Mouse (Mus musculus) bone marrow macrophage, adult 2 months (primary cell): Measurements from ENCODE around the gene 2010300C02Rik. TPM values are rescaled to one million over a fixed set of nuclear protein-coding genes. Genes with fewer than 3 reads are reported as not detected.
"Not testable (repeated sequence)": the region's sequence is repeated elsewhere in the genome, so short reads cannot be mapped to it uniquely, and the experiment has no call there.

Experiments used
- H3K27ac ChIP-seq: 2 replicates; pipeline ENCODE4 v1.5.1; 2012; ENCODE audit warnings: low read depth, low read length; ENCODE audit not compliant: insufficient read depth
- H3K4me1 ChIP-seq: 2 replicates; pipeline ENCODE4 v1.6.1; 2012; ENCODE audit warnings: low read length; ENCODE audit not compliant: control insufficient read depth, insufficient read depth
- H3K4me3 ChIP-seq: 2 replicates; pipeline ENCODE4 v1.5.1; 2012; ENCODE audit warnings: mild to moderate bottlenecking, low read length, moderate library complexity; ENCODE audit not compliant: insufficient read depth
- CTCF ChIP-seq: IDR thresholded peaks from 2 replicates; pipeline ENCODE4 v1.5.1; 2012; ENCODE audit warnings: low read depth, mild to moderate bottlenecking, low read length, moderate library complexity
- POLR2A ChIP-seq: IDR thresholded peaks from 2 replicates; pipeline ENCODE4 v1.6.1; 2012; ENCODE audit warnings: mild to moderate bottlenecking, low read depth, low read length, borderline replicate concordance
- polyA plus RNA-seq: library from polyadenylated mRNA; stranded (reverse); fragments of >200 nt; gene quantifications from 2 replicates; pipeline ENCODE4 v1.2.4, GENCODE M21; 2012; ENCODE audit not compliant: missing spikeins, insufficient read depth, insufficient read length

2010300C02Rik gene
- polyA plus RNA-seq, 1 experiment = 0.20 TPM

- Histone ChIP-seq H3K27ac (no peak overlapping the region), H3K4me1 (peaks cover 4% of the 10 kb centered on the region), H3K4me3 (no peak overlapping the region)
- TF ChIP-seq POLR2A (no peak), CTCF (no peak)
Observed at GRCm38 (mm10) chr1:37729353-37729752, 9.5 kb upstream of the 2010300C02Rik start.

DNA sequence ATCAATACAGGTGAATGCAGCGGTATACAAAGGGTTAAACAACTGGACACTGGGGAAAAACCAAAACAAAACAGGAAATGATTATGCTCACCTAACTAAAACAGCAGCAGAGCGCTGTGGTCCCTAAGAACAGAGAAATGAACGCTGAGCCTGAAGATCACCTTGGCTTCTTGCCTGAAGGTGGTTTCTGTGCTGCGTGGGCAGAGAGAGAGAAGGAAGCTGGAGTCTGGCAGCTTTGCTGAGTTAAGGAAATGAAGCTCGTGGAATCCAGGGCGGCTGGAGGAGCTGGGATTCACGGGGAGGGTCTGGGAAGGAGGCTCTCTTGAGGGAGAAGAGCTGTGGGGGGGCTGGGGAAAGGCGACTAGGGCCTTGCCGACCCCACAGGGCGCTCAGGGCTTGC lies 8.2 kb upstream of the 2010300C02Rik start:
- H3K4me3 ChIP-seq = no peak overlapping the region
- 0 out of 2 replicates have a peak, but pooled peaks cover 2% of the 10 kb centered on the region for H3K4me1 ChIP-seq
- H3K27ac ChIP-seq = no peak overlapping the region
- TF ChIP-seq CTCF = no peak
- TF ChIP-seq POLR2A = no peak

- Histone ChIP-seq H3K4me1 (0 out of 2 replicates have a peak, but pooled peaks cover 2% of the 10 kb centered on the region), H3K27ac (no peak overlapping the region), H3K4me3 (no peak overlapping the region)
- TF ChIP-seq POLR2A (no peak), CTCF (no peak)
Observed at GRCm38 (mm10) chr1:37727186-37727585, 7.3 kb upstream of the 2010300C02Rik start.

GRCm38 (mm10) chr1:37726426-37726825 lies 6.5 kb upstream of the 2010300C02Rik start:
- 0 out of 2 replicates have a peak, but pooled peaks cover 2% of the 10 kb centered on the region for H3K4me1 ChIP-seq
- TF ChIP-seq CTCF (no peak), POLR2A (no peak)

GRCm38 (mm10) chr1:37725880-37726279 lies 6.0 kb upstream of the 2010300C02Rik start:
- H3K4me1 ChIP-seq = peaks cover 5% of the 10 kb centered on the region
- H3K4me3 ChIP-seq = no peak overlapping the region
- TF ChIP-seq POLR2A (no peak), CTCF (no peak)

More at GRCm38 (mm10) chr1:37726426-37726825, 6.5 kb upstream of the 2010300C02Rik start:
- Histone ChIP-seq H3K4me3 (no peak overlapping the region), H3K27ac (no peak overlapping the region)

GRCm38 (mm10) chr1:37721092-37721491 lies 1.2 kb upstream of the 2010300C02Rik start:
- no peak overlapping the region for H3K27ac ChIP-seq
- TF ChIP-seq CTCF (no peak), POLR2A (no peak)
- H3K4me3 ChIP-seq = no peak overlapping the region
- H3K4me1 ChIP-seq = peaks cover 7% of the 10 kb centered on the region

More at GRCm38 (mm10) chr1:37725880-37726279, 6.0 kb upstream of the 2010300C02Rik start:
- no peak overlapping the region for H3K27ac ChIP-seq

DNA sequence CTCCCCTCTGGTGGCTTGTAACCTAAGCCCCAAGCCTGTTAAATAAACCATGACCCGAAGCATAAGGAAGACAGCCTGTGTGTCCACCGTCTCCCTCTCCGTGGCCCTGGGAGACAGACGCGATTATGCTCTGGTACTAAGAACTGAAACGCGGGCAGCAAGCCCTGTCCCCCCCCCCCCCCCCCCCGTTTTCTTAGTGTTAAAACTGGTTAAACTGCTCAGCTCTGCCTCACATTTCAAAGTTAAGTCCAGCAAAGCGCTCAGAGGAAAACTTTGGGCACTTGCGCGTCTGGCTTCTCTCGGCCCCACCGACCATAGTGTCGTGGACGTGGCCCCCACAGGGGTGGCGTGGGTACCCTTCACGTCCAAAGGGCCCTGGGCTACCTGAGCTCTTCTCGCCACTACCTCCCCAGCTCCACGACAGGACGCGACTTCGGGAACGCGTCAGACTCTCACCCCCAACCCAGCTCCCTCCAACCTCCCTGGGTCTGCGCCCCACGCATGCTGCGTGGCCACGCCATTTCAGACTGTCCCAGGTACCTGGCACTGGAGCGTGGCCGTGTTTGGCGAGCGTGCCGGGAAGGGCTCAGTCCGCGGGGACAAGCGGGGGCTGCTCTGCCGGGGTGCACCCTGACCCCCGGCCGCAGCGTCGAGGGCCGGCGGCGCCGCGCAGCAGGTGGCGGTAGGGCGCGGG lies 708 bp downstream of the 2010300C02Rik start:
- TF ChIP-seq CTCF (no peak), POLR2A (no peak)
- Histone ChIP-seq H3K4me1 (peaks cover 6% of the 10 kb centered on the region), H3K27ac (no peak overlapping the region), H3K4me3 (peak overlapping the region; percentile 81)

DNA sequence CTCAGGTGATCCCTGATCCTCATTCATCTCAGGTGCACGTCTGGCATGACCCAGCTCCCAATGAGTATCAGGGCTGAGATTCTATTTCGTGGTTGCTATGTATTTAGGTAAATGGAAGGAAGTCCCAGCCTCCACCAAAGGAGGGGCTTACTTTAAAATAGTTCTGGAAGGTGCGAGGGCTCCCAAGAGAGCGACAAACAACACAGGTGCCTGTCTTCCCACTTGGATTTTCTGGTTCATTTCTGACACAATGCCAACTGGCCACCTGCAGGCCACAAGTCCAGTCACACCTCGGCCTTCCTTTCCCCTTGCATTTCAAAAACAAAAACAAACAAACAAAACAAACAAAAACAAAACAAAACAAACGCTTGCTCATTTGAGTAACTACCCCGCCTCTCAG lies 1.4 kb downstream of the 2010300C02Rik start:
- TF ChIP-seq CTCF (no peak), POLR2A (no peak)
- H3K4me1 ChIP-seq = peaks cover 6% of the 10 kb centered on the region
- no peak overlapping the region for H3K27ac ChIP-seq
- H3K4me3 ChIP-seq = no peak overlapping the region

- H3K4me1 ChIP-seq = peaks cover 6% of the 10 kb centered on the region
- H3K4me3 ChIP-seq = no peak overlapping the region
- no peak overlapping the region for H3K27ac ChIP-seq
- TF ChIP-seq CTCF = no peak
- TF ChIP-seq POLR2A = no peak
Observed at GRCm38 (mm10) chr1:37717415-37718195, 2.3 kb downstream of the 2010300C02Rik start.

DNA sequence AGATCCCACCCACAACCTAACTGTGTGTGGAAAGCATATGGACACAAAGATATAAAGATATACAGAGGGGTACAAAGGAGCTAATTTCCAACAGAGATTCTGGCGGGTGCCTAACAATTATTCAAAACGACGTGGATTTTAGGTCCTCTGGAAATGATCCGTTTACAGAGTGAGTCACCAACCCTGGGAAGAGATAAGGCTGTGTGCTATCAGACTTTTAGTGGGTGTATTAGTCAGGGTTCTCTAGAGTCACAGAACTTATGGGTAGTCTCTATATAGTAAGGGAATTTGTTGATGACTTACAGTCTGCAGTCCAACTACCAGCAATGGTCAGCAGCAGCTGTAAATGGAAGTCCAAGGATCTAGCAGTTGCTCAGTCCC lies 7.5 kb downstream of the 2010300C02Rik start:
- not testable (repeated sequence) for H3K4me3 ChIP-seq, H3K27ac ChIP-seq, H3K4me1 ChIP-seq
